Mouse (Mus musculus) MN1 (cell line): ENCODE measurements around the gene Rasal2.

Experiments
- DNase-seq: peaks from one replicate; pipeline ENCODE4 v3.0.0-alpha.2; 2016; ENCODE audit warnings: low spot score

Gene Rasal2

DNA sequence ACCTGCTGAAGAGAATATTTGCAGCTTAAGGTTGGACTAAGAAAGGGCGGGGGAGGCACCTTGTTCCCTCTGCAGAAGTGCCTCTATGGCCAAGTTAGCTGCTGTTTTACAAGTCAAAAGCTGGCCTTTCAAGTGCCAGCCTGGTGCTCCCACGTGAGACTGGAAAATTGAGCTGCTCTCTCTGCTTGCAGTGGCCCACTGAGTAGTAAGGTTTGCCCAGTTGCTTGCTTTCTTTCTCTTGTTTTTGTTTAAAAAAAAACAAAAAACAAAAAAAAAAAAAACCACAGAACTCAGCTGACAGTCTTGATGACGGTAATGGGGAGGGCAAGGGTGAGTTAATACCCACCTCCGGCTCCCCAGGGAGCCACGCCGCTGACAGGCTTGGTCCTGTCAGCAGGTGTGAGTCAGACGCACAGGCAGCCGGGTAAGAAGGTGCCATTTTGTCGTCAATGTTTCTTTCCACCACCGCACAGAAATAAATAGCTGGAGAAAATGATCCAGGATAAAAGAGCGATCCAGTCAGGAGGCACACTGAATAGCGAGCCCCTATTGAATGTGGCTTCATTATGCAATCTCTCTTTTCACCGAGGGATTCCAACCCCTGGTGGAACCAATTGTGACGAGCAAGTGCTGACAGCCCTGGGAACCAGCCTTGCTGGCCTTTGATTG is 27.7 kb upstream of the Rasal2 start:
- no peak for DNase-seq

DNA sequence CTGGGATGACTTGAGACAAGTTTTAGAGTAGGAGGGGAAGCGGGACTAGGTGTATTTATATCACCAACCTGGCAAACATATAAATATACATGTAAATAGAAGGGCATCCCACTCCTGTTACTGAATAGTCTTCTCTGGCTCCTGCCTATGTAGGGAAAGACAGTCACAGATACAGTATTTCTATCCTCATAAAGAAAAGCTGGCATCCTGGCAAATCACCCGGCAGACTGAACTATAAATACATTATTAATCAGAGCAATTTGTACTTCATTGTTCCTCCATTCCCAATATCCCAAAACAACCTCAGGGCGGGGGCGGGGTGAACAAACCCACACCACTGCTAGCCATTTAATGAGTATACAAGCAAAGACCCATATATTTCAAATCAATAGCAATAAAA is 26.7 kb upstream of the Rasal2 start:
- DNase-seq, result no peak

DNA sequence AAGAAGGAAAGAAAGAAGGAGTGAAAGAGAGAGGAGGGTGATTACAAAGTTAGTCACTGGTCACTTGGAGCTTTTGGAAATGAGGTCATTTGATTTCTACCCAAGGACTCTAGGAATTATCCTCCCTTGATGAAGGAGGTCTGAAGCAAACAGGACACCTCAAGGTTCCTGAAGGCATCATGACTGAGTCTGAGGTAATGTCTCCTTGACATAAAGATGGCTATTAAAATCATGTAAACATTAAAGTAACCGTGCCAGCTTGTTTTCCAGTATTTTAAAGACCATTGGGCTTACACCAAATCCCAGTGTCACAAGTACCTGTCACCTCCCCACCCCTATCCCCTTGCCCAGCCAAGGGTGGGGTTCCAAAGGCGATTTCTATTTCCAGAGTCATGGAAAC is 25.9 kb upstream of the Rasal2 start:
- no peak for DNase-seq

DNA sequence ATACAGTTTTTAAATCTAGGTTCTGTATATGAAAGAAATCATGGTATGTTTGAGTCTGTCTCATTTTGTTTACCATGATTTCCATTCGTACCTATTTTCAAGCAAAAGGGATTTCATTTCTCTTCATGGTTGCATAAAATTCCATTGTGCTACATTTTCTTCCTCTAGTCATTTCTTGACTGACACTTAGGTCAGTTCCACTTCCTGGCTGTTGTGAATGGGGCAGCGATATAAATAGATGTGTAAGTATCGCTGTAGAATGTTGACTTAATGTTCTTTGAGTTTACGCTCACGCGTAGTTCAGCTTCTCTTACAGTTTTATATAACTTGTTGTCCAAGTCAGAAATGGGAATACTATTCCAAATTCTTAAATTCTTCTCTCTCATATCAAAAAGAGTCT is 23.5 kb upstream of the Rasal2 start:
- no peak for DNase-seq

DNA sequence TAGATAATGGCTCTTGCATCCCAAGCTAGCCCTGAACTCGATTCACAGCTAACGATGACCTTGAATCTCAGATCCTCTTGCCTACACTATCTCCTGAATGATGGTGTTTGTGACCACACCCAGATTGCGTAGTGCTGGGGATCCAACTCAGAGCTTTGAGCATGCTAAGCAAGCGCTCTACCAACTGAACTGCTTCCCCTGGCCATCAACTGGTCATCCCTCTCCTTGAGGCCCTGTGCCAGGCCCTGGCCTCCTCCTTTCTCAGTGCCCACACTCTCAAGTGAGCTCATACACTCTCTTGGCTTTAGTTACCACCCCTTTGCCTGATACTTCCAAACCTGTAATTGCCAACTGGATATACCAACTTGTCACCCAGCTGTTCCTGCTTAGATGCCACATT is 22.0 kb upstream of the Rasal2 start:
- no peak for DNase-seq

DNA sequence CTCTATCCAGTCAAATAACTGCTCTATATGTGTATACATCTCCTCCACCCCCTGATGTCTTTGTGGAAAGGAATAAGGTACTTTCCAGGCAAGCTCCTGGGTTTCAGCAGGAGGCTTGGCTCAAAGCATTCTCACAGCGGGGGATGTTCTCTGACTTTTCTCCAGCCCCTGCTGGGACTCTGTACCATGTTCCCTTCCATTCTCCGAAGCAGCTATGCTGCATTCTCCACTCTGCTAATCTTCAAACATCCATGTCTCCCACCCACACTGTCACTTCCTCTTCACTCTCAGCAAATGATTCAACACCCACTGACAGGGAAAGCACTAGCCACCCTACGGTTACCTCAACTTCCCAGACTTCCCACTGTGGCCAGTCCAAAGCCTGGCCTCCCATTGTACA is 20.9 kb upstream of the Rasal2 start:
- no peak for DNase-seq

DNA sequence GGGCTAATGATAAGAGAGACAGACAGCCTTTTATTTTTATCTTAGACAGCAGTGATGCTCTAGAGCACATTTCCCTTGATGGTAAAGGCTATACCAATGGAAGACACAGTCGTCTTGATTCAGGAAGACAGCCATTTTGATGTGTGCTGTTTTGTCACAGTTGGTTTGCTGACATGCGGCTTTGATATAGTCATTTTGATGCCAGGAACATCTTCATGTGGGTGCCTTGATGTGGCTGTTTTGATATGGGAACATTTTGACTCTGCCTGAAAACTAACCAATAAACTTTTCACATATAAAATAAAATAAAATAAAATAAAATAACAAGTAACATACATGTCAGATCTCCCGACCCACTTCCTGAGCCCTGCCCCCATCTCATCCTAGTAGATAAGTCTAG is 16.0 kb upstream of the Rasal2 start:
- no peak for DNase-seq

DNA sequence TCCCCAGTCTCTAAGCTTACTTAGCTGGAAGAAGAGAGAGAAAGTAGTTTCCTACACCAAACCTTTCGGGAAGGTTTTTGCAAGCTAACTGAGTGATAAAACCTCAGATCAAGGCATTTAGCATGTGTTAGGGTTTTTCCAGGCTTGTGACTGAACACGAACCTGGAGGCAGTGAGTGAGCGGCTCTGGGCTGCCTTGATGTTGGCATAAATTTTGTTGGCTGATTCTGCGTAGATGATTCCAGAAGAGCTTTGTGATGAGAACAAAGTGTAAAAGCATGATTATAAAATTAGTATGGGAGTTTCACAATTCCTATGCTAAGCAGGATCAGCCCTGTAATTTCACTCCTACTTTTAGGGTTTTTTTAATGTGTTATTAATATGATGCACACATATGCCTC is 15.2 kb upstream of the Rasal2 start:
- DNase-seq, result no peak

DNA sequence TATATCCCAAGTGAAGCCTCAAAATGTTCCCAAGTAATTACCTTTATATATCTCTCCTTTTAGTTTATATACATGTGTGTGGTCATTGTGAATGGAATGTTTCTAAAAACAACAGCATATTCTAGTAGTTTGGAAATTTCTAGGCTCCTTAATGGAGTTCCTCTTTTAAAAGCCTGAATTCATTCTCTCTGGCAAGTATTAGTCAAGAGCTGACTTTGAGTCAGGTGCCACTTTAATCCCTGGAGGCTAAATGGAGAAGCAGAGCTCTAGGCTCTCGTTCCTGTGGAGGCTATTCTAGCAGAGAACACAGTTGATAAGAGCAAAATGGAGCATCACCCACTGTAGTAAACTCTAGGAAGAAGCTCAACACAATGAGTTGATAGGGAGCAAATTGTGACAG is 14.5 kb upstream of the Rasal2 start:
- DNase-seq, result no peak

DNA sequence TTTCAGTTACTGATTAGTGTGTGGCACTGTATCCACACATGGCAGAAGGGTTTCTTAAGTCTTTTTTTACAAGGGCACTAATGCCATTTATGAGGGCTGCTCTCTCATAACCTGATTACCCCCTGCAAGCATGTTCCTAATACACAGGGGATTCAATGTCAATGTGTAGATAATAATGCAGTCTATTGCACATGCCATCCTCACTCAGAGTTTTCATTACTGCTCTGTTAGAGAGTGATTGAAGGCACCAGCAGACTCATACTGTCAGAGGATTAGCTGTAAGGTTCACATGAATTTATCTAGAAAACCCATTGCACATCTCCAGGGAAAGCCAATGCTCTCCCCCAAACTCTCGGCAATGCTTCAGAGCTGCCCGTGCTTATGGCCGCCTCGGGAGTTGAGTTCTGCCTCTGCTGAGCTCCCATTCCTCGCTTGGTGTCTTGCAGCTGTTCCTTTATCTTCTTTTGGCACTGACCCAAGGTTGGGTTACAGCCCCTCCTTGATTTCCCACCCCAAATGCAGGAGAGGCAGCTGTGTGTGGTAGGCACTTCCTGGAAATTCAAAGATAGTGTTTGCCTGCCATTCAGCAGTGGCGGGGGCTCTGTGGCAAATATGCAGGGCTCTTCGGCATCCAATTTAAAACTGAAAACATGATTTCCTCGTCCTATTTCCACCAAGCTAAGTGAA is 13.5 kb upstream of the Rasal2 start:
- peak; percentile 63 for DNase-seq

DNA sequence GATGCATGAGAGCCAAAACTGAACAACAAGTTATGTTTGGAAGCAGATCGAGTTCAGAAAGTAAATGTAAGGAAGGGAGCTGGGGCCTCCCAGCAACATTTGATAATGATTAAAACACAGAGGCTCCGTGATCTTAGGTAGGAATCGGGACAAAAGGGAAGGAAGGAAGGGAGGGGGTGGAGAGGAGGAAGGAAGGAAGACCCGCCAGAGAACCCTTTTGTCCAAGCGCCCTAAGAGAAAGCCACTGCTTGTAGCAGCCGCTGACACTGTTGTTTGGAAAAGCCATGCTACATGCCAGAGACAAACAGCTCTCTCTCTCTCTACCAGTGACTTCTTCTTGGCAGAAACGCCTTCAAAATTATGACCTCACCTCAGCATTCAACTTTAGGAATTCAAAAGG is 5.5 kb upstream of the Rasal2 start:
- no peak for DNase-seq

DNA sequence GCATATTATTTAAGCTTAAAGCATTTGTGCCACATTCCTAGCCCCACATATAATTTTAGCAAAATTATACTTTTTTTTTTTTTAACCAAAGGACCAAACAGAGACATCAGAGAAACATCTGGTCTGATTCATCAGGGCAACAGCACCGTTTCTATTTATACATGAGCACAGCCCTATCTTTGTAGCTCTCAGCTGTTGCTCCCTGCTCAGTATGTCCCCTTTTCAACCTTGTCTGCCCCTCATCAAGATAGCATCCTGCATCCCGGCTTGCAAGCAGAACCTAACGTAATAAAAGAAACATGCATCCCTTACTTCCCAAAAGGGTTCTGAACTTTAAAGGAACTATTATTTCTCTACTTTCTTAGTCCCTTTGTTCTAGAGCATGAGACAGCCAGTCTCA is 5.0 kb upstream of the Rasal2 start:
- DNase-seq, result no peak

DNA sequence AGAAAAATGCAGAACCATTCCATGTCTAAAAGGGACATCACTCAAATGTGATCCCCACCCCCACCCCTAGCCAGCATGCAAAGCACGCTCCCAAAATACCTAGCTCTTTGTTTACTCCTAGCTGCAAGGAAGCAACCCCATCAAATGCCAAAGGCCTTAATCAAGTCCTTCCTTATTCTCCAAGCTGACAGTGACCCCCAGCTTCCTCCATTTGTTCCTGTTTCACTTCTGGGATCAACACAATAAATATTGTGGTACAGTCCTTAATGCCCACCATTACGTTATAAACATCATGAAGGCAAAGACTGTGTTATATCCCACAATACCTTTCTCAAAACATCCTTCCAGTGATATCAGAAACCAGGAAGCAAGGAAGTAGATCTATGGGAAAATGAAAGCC is 4.2 kb upstream of the Rasal2 start:
- no peak for DNase-seq

DNA sequence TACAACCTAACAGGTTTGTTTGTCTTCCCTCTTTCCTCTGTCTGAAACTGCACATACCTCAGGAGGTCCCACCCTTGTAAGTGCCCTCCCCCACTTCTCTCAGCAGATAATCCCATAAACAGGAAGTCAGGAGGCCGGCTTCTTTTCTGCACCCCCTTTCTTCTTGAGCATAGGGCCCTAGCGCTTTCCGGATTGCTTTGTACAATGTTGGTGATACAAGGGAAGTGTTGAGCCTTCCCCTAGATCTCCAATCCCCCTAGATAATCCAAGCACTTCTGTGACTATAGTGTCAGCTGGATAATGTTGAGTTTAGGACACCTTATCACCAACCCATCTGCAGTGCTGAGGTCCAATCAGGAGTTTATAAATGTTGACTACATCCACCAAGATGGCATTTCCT is 3.4 kb upstream of the Rasal2 start:
- no peak for DNase-seq

DNA sequence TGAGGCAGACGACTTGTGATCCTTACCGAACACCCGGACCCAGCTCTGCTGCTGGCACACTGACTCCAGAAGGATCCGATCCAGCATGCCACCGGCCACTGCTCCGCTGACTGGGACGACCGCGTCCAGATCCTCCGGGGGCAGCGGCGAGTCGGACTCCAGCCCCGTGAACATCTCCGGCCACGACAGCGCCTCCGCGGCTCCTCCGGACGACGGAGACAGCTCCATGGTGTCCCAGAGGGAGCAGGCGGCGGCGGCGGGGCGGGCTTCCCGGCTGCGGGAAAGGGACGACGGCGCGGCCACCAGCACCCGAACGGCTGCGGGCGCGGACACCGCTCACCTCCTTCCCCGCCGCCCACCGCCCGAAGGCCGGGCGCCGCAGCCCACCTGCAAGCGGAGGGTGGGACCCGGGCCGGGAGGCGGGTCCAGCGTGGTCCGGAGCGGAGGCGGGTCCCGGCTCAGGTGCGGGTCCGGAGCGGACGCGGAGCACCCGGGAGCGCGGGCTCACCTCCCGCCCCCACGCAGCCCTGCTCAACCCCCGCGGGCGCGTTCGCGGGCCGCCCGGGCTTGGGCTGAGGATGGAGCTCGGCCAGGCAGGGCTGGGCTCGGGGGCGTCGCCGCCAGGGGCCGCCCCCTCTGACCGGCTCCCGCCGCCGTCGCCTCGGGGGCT is 549 bp downstream of the Rasal2 start:
- peak; percentile 80 for DNase-seq

DNA sequence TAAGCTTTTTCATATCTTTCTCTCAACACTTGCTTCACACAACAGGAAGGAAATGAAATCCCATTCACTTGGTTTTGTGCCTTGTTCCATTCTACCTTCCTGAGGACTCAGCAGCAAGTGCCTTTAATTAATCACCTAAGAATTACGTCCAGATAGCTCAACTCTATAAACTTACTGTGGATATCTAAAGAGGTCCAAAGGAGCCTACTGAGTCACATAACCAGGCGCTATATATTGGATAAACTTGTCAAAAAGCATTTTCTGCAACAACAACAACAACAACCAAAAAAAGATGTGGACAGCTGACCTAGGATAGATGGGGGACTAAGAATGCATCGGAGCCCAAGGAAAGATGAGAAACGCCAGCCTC is 1.1 kb downstream of the Rasal2 start:
- DNase-seq, result peak; percentile 34

DNA sequence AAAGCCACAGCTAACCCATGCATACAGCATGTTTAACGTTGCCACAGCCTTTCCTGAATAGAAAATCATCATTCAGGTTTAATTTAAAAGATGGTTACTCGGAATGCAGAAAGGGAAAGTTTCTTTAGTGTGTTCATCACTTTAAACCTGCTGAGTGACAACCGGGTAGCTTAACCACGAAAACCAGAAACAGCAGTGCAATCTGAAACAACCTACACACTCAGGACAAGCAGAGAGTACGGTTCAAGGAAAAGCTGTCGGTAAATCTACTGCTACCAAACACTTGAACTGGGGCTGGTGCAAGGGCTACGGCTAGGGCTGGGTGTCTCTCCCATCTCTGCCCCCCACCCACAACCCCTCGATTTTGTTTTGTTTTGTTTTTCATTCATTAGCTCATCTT is 1.5 kb downstream of the Rasal2 start:
- DNase-seq, result no peak

DNA sequence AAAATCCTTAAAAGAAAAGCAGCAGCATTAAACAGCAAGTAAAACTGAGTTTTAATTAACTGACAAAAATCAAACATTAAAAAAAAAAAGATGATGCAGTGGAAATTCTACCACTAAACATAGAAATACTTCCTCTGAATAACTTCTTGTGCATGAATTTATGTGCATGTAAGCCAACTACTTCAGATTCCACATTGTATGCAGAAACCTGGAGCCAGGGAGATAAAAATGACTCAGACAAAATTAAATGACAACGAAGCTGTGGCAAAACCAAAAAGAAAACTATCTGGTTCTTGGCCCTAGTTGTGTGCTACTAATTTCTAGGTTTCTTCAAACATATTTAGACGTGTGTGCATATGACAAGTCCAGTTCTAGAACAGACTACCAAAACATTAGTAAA is 2.7 kb downstream of the Rasal2 start:
- no peak for DNase-seq

DNA sequence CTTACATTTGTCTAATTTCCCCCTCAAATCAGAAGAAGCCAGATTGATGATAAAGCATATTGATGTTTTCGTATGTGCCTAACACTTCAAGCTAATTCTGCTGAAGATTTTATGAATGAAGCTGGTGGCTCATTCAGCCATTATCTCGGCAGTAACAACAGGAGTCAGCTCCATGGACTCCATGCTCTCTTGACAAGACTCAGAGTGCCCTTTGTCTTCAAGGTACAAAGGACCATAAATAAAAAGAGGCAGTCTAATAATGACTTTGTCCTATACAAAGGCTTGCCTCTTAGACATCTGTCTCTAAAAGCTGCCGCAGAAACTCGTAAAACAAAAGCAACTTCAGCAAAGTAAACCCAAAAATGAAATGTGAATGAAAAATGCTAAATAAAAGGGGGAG is 24.4 kb downstream of the Rasal2 start:
- no peak for DNase-seq

DNA sequence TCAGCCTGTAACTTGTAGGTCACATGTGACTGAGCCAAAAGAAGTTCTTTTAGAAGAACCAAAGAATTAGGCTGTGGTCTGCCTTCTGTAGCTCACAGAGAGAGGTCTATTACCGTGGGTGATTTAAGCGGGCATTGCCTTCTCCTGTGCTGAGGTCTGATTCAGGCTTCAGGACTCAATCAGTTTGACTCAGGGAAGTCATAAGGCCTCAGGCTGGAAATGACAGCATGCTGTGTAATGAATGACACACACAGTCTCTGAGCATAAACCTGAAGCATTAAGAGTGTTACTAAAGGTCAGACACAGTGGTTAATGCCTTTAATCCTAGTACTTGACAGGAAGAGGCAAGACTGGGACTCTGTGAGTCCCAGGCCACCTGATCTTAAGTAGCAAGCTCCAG is 31.7 kb downstream of the Rasal2 start:
- DNase-seq, result no peak

DNA sequence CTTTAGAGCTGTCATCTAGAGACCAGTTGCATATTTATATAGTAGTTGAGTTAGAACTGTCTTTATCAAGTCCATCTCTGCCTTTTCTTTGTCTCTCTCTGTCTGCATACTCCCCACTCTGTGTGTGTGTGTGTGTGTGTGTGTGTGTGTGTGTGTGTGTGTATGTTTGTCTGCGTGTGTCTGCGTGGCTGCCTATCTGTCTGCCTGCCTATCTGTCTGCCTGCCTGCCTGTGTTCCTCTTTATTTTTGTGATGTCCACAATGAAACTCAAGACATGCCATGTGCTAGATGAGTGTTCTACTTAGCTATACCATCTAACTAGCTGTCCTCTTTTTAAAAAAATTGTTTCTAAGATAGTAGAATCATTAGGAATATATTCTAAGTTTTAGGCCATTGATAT is 42.0 kb downstream of the Rasal2 start:
- no peak for DNase-seq

DNA sequence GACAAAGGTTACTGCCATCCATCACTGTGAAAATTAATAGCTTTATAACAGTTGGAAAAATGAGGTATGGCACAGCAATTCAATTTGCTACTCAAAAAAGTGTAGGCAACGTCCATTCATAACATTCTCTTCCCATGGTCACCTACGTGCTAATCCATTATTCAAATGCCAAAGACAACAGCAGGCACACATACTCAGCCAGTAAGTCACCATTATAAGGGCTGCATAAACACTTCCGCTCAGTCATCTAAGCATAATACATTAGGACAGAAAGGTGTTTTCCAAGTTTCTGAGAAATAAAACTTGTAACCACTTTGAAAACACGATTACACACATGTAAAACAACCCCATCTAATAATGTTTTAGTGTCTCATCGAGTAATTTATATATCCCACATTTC is 44.1 kb downstream of the Rasal2 start:
- no peak for DNase-seq

DNA sequence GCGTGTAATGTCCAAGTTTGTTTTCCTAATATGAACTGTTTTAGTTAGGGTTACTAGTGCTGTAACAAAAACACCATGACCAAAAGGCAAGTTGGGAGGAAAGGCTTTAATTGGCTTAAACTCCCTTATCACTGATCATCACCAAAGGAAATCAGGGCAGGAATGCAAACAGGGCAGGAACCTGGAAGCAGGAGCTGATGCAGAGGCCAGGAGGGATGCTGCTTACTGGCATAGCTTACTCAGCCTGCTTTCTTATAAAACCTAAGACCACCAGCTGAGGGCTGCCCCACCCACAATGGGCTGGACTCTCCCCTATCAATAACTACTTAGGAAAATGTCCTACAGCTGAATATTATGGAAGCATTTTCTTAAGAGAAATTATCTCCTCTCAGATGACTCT is 65.7 kb downstream of the Rasal2 start:
- DNase-seq, result no peak

DNA sequence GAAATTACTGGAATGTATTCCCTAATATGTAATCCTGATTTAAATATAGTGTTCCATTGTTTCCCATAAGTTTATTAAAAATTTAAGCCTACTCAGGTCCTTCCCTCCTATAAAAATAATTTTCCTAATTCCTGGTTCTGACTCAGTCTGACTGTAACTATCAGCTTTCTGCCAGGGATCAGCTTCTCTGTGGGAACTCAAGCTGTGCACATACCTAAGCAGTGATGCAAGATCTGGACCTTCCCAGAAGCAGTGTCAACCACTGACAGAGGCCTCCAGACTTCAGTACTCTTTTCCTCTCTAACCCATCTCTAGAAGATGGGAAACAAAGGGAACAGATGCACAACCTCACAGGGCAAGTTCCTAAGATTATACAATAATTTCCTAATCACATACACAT is 68.9 kb downstream of the Rasal2 start:
- no peak for DNase-seq
